9 mouse cellular contexts compared by ENCODE assay signal in genomic region chr19:8518273-8518672, GRCm38 (mm10).
A peak's percentile ranks its signal among the peaks of the same experiment; 100 is the strongest.
DNase-seq lines count a peak whose midpoint lies in the region; ATAC-seq and TF ChIP-seq lines count a peak whose summit lies in the region.
"Had no signal": no experiment of that assay in that cellular context is flagged by ENCODE, and none has a peak within 500 bp of the region (broad histone marks: within the 10 kb centered on the region; RNA-seq: fewer than 3 reads in every experiment).

No protein-coding gene starts in this region.

- H3K4me1 ChIP-seq in forebrain, postnatal 0 days (ENCODE audit: insufficient read depth): no peaks in the 10 kb centered on the region
- H3K4me1 ChIP-seq: embryonic facial prominence, embryonic 13.5 days had no signal

- H3K27ac ChIP-seq in forebrain, postnatal 0 days (ENCODE audit: low read depth, low read length): no peak overlapping the region
- H3K27ac ChIP-seq: embryonic facial prominence, embryonic 13.5 days had no signal

- peak; percentile 9 for DNase-seq in urinary bladder, adult 18-20 months (ENCODE audit: low spot score in 2 of 2)
- no peak for DNase-seq in urinary bladder, postnatal 10 days (ENCODE audit: low spot score)
- peak; percentile 44 for DNase-seq in kidney, adult 9 months
- peak; percentile 43 to 58 for DNase-seq in thymus, postnatal 36 days
- DNase-seq in forebrain, postnatal 0 days: no peak
- no peak for DNase-seq in layer of hippocampus, postnatal 36 days

- H3K36me3 ChIP-seq in forebrain, postnatal 0 days (ENCODE audit: insufficient read depth): no peaks in the 10 kb centered on the region
- H3K36me3 ChIP-seq: embryonic facial prominence, embryonic 13.5 days had no signal

- 88% methylated on average over 11 of the region's 11 CpGs for WGBS in forebrain, postnatal 0 days

- peak; percentile 99 for ATAC-seq in common myeloid progenitor, adult 5-6 weeks (replicated peaks; ENCODE audit: low read depth, poor library complexity, severe bottlenecking)
- peak; percentile 96 for ATAC-seq in megakaryocyte progenitor cell, adult 5-6 weeks (replicated peaks; ENCODE audit: poor library complexity)
- no peak for ATAC-seq in forebrain, postnatal 0 days

- H3K9me3 ChIP-seq in forebrain, postnatal 0 days (ENCODE audit: low read length): no peaks in the 10 kb centered on the region
- H3K9me3 ChIP-seq: embryonic facial prominence, embryonic 13.5 days had no signal

- no peak for TF ChIP-seq CTCF in forebrain, postnatal 0 days (IDR thresholded peaks at IDR 0.05; ENCODE audit: low read depth)

- H3K9ac ChIP-seq in forebrain, postnatal 0 days: no peak overlapping the region
- H3K9ac ChIP-seq: embryonic facial prominence, embryonic 13.5 days had no signal

- no peak overlapping the region for H3K4me3 ChIP-seq in forebrain, postnatal 0 days (ENCODE audit: low read depth, low read length)
- H3K4me3 ChIP-seq: embryonic facial prominence, embryonic 13.5 days had no signal

- no peak overlapping the region for H3K4me2 ChIP-seq in forebrain, postnatal 0 days (ENCODE audit: low read depth)
- H3K4me2 ChIP-seq: embryonic facial prominence, embryonic 13.5 days had no signal

- no peaks in the 10 kb centered on the region for H3K27me3 ChIP-seq in forebrain, postnatal 0 days (ENCODE audit: insufficient read depth, low read length)
- H3K27me3 ChIP-seq: embryonic facial prominence, embryonic 13.5 days had no signal

Comparison
In these comparisons a context has a peak if more than half of its experiments do, and no peak if none do; other contexts are left out.
1. DNase-seq: peak in urinary bladder, adult 18-20 months (2 of 2), kidney, adult 9 months (single experiment) and thymus, postnatal 36 days (2 of 2); none in urinary bladder, postnatal 10 days (single experiment), forebrain, postnatal 0 days (single experiment) and layer of hippocampus, postnatal 36 days (0 of 2).